ENCODE assay signal across 9 mouse cellular contexts in the genomic region with DNA sequence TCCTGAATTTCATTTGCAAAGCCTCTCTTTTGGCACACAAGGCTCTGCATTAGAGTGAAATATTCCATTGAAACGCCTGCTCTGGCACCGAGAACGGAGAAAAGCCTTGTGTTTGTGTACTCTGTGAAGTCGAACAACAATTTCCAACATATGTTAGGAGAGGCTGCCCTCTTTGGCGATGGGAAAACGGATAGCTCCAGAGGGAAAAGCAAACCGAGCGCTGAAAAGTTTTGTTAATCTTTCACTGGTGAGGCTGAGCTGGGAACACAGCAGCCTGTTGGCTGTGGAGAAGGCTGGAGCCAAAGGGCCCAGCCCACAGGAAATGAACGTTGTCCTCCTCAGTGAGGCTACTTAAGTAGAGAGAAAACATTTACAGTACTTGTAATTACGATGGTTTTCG.
DNase-seq lines count a peak whose midpoint lies in the region; ATAC-seq lines count a peak whose summit lies in the region.
"Had no signal": no experiment of that assay in that cellular context is flagged by ENCODE, and none has a peak within 500 bp of the region (broad histone marks: within the 10 kb centered on the region; RNA-seq: fewer than 3 reads in every experiment).

No protein-coding gene starts in this region.

- H3K4me2 ChIP-seq in lung, embryonic 16.5 days (ENCODE audit: low read depth, low read length) = peak overlapping the region; percentile 28
- 0 out of 2 replicates have a peak overlapping the region, but pooled peaks have one; percentile 3 for H3K4me2 ChIP-seq in heart, embryonic 16.5 days (ENCODE audit: low read depth, low read length)
- H3K4me2 ChIP-seq in stomach, embryonic 16.5 days (ENCODE audit: low read depth, low read length) = peak overlapping the region; percentile 47
- H3K4me2 ChIP-seq: liver, embryonic 15.5 days had no signal

- H3K36me3 ChIP-seq in lung, embryonic 16.5 days (ENCODE audit: control insufficient read depth, insufficient read depth, low read length) = no peaks in the 10 kb centered on the region
- no peaks in the 10 kb centered on the region for H3K36me3 ChIP-seq in heart, embryonic 16.5 days (ENCODE audit: control insufficient read depth, insufficient read depth)
- no peaks in the 10 kb centered on the region for H3K36me3 ChIP-seq in stomach, embryonic 16.5 days (ENCODE audit: control insufficient read depth, insufficient read depth, low read length)
- H3K36me3 ChIP-seq: liver, embryonic 15.5 days had no signal

- peak; percentile 69; the same call in 1 of the 2 replicates for ATAC-seq in lung, embryonic 16.5 days (ENCODE audit: low read depth)
- no peak for ATAC-seq in heart, embryonic 16.5 days (replicated peaks; ENCODE audit: extremely low read depth, insufficient read depth, low FRiP score)
- peak; percentile 69 for ATAC-seq in stomach, embryonic 16.5 days (ENCODE audit: insufficient read depth, low FRiP score)
- no peak for ATAC-seq in cerebellum, adult (ENCODE audit: insufficient number of reproducible peaks, low FRiP score, low TSS enrichment)

- no peaks in the 10 kb centered on the region for H3K9me3 ChIP-seq in lung, embryonic 16.5 days (ENCODE audit: control insufficient read depth, low read length)
- no peaks in the 10 kb centered on the region for H3K9me3 ChIP-seq in heart, embryonic 16.5 days (replicated peaks; ENCODE audit: control insufficient read depth, low read length)
- H3K9me3 ChIP-seq in stomach, embryonic 16.5 days (replicated peaks; ENCODE audit: control insufficient read depth, low read length) = no peaks in the 10 kb centered on the region
- H3K9me3 ChIP-seq: liver, embryonic 15.5 days had no signal

- peak overlapping the region; percentile 0; the same call in 1 of the 2 replicates for H3K4me3 ChIP-seq in lung, embryonic 16.5 days (ENCODE audit: low read length)
- no peak overlapping the region for H3K4me3 ChIP-seq in heart, embryonic 16.5 days (ENCODE audit: low read length)
- peak overlapping the region; percentile 18 for H3K4me3 ChIP-seq in stomach, embryonic 16.5 days (replicated peaks; ENCODE audit: low read length)
- H3K4me3 ChIP-seq: erythroblast, embryonic 14.5 days; liver, embryonic 15.5 days had no signal

- WGBS in lung, embryonic 16.5 days = 12% methylated on average over 11 of the region's 11 CpGs
- 34% methylated on average over 11 of the region's 11 CpGs for WGBS in heart, embryonic 16.5 days
- 6% methylated on average over 11 of the region's 11 CpGs for WGBS in stomach, embryonic 16.5 days

- H3K4me1 ChIP-seq in lung, embryonic 16.5 days (replicated peaks; ENCODE audit: control insufficient read depth, insufficient read depth, low read length) = no peaks in the 10 kb centered on the region
- no peaks in the 10 kb centered on the region for H3K4me1 ChIP-seq in heart, embryonic 16.5 days (ENCODE audit: control insufficient read depth, insufficient read depth, low read length)
- H3K4me1 ChIP-seq in stomach, embryonic 16.5 days (ENCODE audit: control insufficient read depth, insufficient read depth, low read length) = 0 out of 2 replicates have a peak, but pooled peaks cover 3% of the 10 kb centered on the region
- H3K4me1 ChIP-seq: liver, embryonic 15.5 days had no signal

- no peaks in the 10 kb centered on the region for H3K27me3 ChIP-seq in lung, embryonic 16.5 days (ENCODE audit: control insufficient read depth, insufficient read depth, low read depth, low read length)
- H3K27me3 ChIP-seq in heart, embryonic 16.5 days (ENCODE audit: control insufficient read depth, insufficient read depth, low read length) = no peaks in the 10 kb centered on the region
- no peaks in the 10 kb centered on the region for H3K27me3 ChIP-seq in stomach, embryonic 16.5 days (ENCODE audit: control insufficient read depth, insufficient read depth, low read length)
- H3K27me3 ChIP-seq: liver, embryonic 15.5 days had no signal

- H3K9ac ChIP-seq in lung, embryonic 16.5 days (ENCODE audit: low read length) = no peak overlapping the region
- H3K9ac ChIP-seq in heart, embryonic 16.5 days (ENCODE audit: low read length) = no peak overlapping the region
- no peak overlapping the region for H3K9ac ChIP-seq in stomach, embryonic 16.5 days (ENCODE audit: low read length)
- H3K9ac ChIP-seq: liver, embryonic 15.5 days had no signal

- no peak overlapping the region for H3K27ac ChIP-seq in lung, embryonic 16.5 days (ENCODE audit: low read length)
- H3K27ac ChIP-seq in heart, embryonic 16.5 days (ENCODE audit: low read length) = no peak overlapping the region
- H3K27ac ChIP-seq in stomach, embryonic 16.5 days (ENCODE audit: low read length) = peak overlapping the region; percentile 36; the same call in 1 of the 2 replicates
- H3K27ac ChIP-seq: liver, embryonic 15.5 days had no signal

- no peak for DNase-seq in lung, postnatal 36 days
- DNase-seq in kidney, postnatal 4 days = peak; percentile 55 to 68
- no peak for DNase-seq in ovary, postnatal 10 days (ENCODE audit: low spot score)

Comparison
In these comparisons a context has a peak if more than half of its experiments do, and no peak if none do; other contexts are left out.
1. ATAC-seq: peak in lung, embryonic 16.5 days (single experiment) and stomach, embryonic 16.5 days (single experiment); none in heart, embryonic 16.5 days (single experiment) and cerebellum, adult (single experiment).
2. DNase-seq: peak in kidney, postnatal 4 days (2 of 2); none in lung, postnatal 36 days (single experiment) and ovary, postnatal 10 days (single experiment).
3. Peak in every context shown above with its lines, with median percentiles within 50 percentile points of each other: H3K4me2 ChIP-seq.